Mouse (Mus musculus) megakaryocyte, embryonic 14.5 days (primary cell): ENCODE results near the gene Rpl9-ps1. TPM values are rescaled to one million over a fixed set of nuclear protein-coding genes. Genes with fewer than 3 reads are reported as not detected.

Source experiments
- H3K27me3 ChIP-seq: replicated peaks from 2 replicates; pipeline ENCODE3; 2012; ENCODE audit warnings: inconsistent platforms
- H3K36me3 ChIP-seq: replicated peaks from 2 replicates; pipeline ENCODE3; 2012; ENCODE audit warnings: low read length, inconsistent platforms, mixed read lengths
- H3K4me1 ChIP-seq: 2 replicates; pipeline ENCODE4 v1.6.1; 2012; ENCODE audit warnings: inconsistent platforms
- H3K4me3 ChIP-seq: replicated peaks from 2 replicates; pipeline ENCODE3; 2012; ENCODE audit warnings: moderate library complexity, mild to moderate bottlenecking, inconsistent platforms
- H3K9me3 ChIP-seq: 2 replicates; pipeline ENCODE4 v1.6.1; 2012; ENCODE audit warnings: inconsistent platforms
- FLI1 ChIP-seq: IDR thresholded peaks from 2 replicates; pipeline ENCODE4 v1.6.1; 2012; ENCODE audit warnings: low read length, inconsistent platforms, mixed read lengths
- GATA1 ChIP-seq: IDR thresholded peaks from 3 replicates; pipeline ENCODE4 v1.6.1; 2012; ENCODE audit warnings: mixed read lengths, low read length, inconsistent platforms, borderline replicate concordance
- polyA plus RNA-seq: library from polyadenylated mRNA; stranded (reverse); fragments of >175 nt; gene quantifications from 2 replicates; pipeline ENCODE4 v1.2.3, GENCODE M21; 2012; ENCODE audit warnings: low replicate concordance; ENCODE audit not compliant: insufficient read depth

Gene Rpl9-ps1
- polyA plus RNA-seq, 1 experiment, result not detected

- Histone ChIP-seq H3K9me3 (peaks cover 5% of the 10 kb centered on the region; the same call in 1 of the 2 replicates), H3K4me3 (peak within 1 kb of the TSS; percentile 84), H3K27me3 (peaks cover 7% of the 10 kb centered on the region), H3K36me3 (no peaks in the 10 kb centered on the region), H3K4me1 (peaks cover 17% of the 10 kb centered on the region)
- TF ChIP-seq FLI1 (no peak), GATA1 (no peak)
These were observed 4.0 kb upstream of the Rpl9-ps1 start, which contains the start of gene Ccl3 for GRCm38 (mm10) chr11:83649305-83649841. TSS of gene Ccl3 (minus strand) at chr11:83649355.

GRCm38 (mm10) chr11:83646356-83647149 is 1.1 kb upstream of the Rpl9-ps1 start:
- H3K4me1 ChIP-seq, result peaks cover 17% of the 10 kb centered on the region
- H3K27me3 ChIP-seq, result peaks cover 7% of the 10 kb centered on the region
- no peak overlapping the region for H3K4me3 ChIP-seq
- H3K36me3 ChIP-seq, result no peaks in the 10 kb centered on the region
- TF ChIP-seq GATA1 (no peak), FLI1 (no peak)
- H3K9me3 ChIP-seq, result peaks cover 5% of the 10 kb centered on the region; the same call in 1 of the 2 replicates

GRCm38 (mm10) chr11:83641216-83641615 is 4.2 kb downstream of the Rpl9-ps1 start:
- Histone ChIP-seq H3K4me3 (no peak overlapping the region), H3K27me3 (no peaks in the 10 kb centered on the region), H3K9me3 (peaks cover 5% of the 10 kb centered on the region; the same call in 1 of the 2 replicates), H3K4me1 (peaks cover 39% of the 10 kb centered on the region), H3K36me3 (no peaks in the 10 kb centered on the region)
- no peak for TF ChIP-seq FLI1
- no peak for TF ChIP-seq GATA1

- Histone ChIP-seq H3K4me3 (peak overlapping the region; percentile 84), H3K9me3 (peaks cover 3% of the 10 kb centered on the region; the same call in 1 of the 2 replicates), H3K27me3 (no peaks in the 10 kb centered on the region), H3K4me1 (peaks cover 39% of the 10 kb centered on the region), H3K36me3 (no peaks in the 10 kb centered on the region)
- TF ChIP-seq GATA1, result no peak
- no peak for TF ChIP-seq FLI1
These were observed 5.3 kb downstream of the Rpl9-ps1 start for GRCm38 (mm10) chr11:83640141-83640540.

GRCm38 (mm10) chr11:83639533-83639932 is 5.9 kb downstream of the Rpl9-ps1 start:
- no peak for TF ChIP-seq GATA1
- no peak for TF ChIP-seq FLI1
- Histone ChIP-seq H3K9me3 (no peaks in the 10 kb centered on the region), H3K36me3 (no peaks in the 10 kb centered on the region), H3K4me3 (peak overlapping the region; percentile 72), H3K4me1 (peaks cover 39% of the 10 kb centered on the region), H3K27me3 (no peaks in the 10 kb centered on the region)

- Histone ChIP-seq H3K4me3 (peak overlapping the region; percentile 78), H3K27me3 (peaks cover 4% of the 10 kb centered on the region), H3K9me3 (no peaks in the 10 kb centered on the region), H3K36me3 (no peaks in the 10 kb centered on the region), H3K4me1 (peaks cover 39% of the 10 kb centered on the region)
- TF ChIP-seq FLI1 (no peak), GATA1 (no peak)
These were observed 6.5 kb downstream of the Rpl9-ps1 start for GRCm38 (mm10) chr11:83638934-83639333.

GRCm38 (mm10) chr11:83636742-83637235 is 8.6 kb downstream of the Rpl9-ps1 start:
- peaks cover 9% of the 10 kb centered on the region for H3K27me3 ChIP-seq
- H3K9me3 ChIP-seq, result no peaks in the 10 kb centered on the region
- TF ChIP-seq GATA1, result no peak
- no peak for TF ChIP-seq FLI1
- no peaks in the 10 kb centered on the region for H3K36me3 ChIP-seq
- H3K4me3 ChIP-seq, result no peak overlapping the region
- H3K4me1 ChIP-seq, result peaks cover 42% of the 10 kb centered on the region

GRCm38 (mm10) chr11:83634898-83635297 is 10.5 kb downstream of the Rpl9-ps1 start:
- peaks cover 40% of the 10 kb centered on the region for H3K4me1 ChIP-seq
- H3K36me3 ChIP-seq, result no peaks in the 10 kb centered on the region
- H3K9me3 ChIP-seq, result no peaks in the 10 kb centered on the region
- no peak for TF ChIP-seq GATA1
- no peak for TF ChIP-seq FLI1
- H3K4me3 ChIP-seq, result no peak overlapping the region
- peaks cover 9% of the 10 kb centered on the region for H3K27me3 ChIP-seq

- H3K4me3 ChIP-seq, result no peak overlapping the region
- peaks cover 11% of the 10 kb centered on the region for H3K27me3 ChIP-seq
- no peaks in the 10 kb centered on the region for H3K36me3 ChIP-seq
- H3K9me3 ChIP-seq, result no peaks in the 10 kb centered on the region
- TF ChIP-seq FLI1 (no peak), GATA1 (no peak)
- H3K4me1 ChIP-seq, result peaks cover 40% of the 10 kb centered on the region
These were observed 11.0 kb downstream of the Rpl9-ps1 start for GRCm38 (mm10) chr11:83634425-83634824.

GRCm38 (mm10) chr11:83632744-83633143 is 12.7 kb downstream of the Rpl9-ps1 start:
- H3K9me3 ChIP-seq, result no peaks in the 10 kb centered on the region
- H3K4me1 ChIP-seq, result peaks cover 45% of the 10 kb centered on the region
- TF ChIP-seq GATA1 (no peak), FLI1 (no peak)
- no peak overlapping the region for H3K4me3 ChIP-seq
- no peaks in the 10 kb centered on the region for H3K36me3 ChIP-seq
- peaks cover 11% of the 10 kb centered on the region for H3K27me3 ChIP-seq
